Mouse (Mus musculus) kidney, embryonic 14.5 days (tissue): Measurements from ENCODE around the gene Clmn. TPM values are rescaled to one million over a fixed set of nuclear protein-coding genes. Genes with fewer than 3 reads are reported as not detected.

Experiments used
- ATAC-seq: fragments of 200-750 bp; cut with Nextera tagmentation; 2 replicates; pipeline ENCODE4 v1.8.0; 2017; ENCODE audit warnings: moderate number of reproducible peaks, mild to moderate bottlenecking, moderate TSS enrichment, moderate library complexity; ENCODE audit not compliant: low FRiP score, low TSS enrichment
- H3K27ac ChIP-seq: fragments of 300-500 bp; sonication (generic); 2 replicates; pipeline ENCODE4 v1.5.1; 2014; ENCODE audit warnings: low read depth, mild to moderate bottlenecking, low read length, moderate library complexity, mixed read lengths
- H3K27me3 ChIP-seq: fragments of 300-500 bp; sonication (generic); 2 replicates; pipeline ENCODE4 v1.6.1; 2014; ENCODE audit warnings: mild to moderate bottlenecking, low read length; ENCODE audit not compliant: control insufficient read depth, insufficient read depth
- H3K36me3 ChIP-seq: fragments of 300-500 bp; sonication (generic); 2 replicates; pipeline ENCODE4 v1.6.1; 2014; ENCODE audit warnings: low read length, mixed read lengths; ENCODE audit not compliant: control insufficient read depth, insufficient read depth
- H3K4me1 ChIP-seq: fragments of 300-500 bp; sonication (generic); 2 replicates; pipeline ENCODE4 v1.6.1; 2014; ENCODE audit warnings: low read length, mixed read lengths; ENCODE audit not compliant: control insufficient read depth, insufficient read depth
- H3K4me2 ChIP-seq: fragments of 300-500 bp; sonication (generic); replicated peaks from 2 replicates; pipeline ENCODE4 v1.6.1; 2014; ENCODE audit warnings: low read depth, mild to moderate bottlenecking, low read length
- H3K4me3 ChIP-seq: fragments of 300-500 bp; sonication (generic); 2 replicates; pipeline ENCODE4 v1.5.1; 2014; ENCODE audit warnings: mild to moderate bottlenecking, low read length
- H3K9ac ChIP-seq: fragments of 300-500 bp; sonication (generic); 2 replicates; pipeline ENCODE4 v1.6.1; 2014; ENCODE audit warnings: low read depth, mild to moderate bottlenecking, low read length, moderate library complexity
- H3K9me3 ChIP-seq: fragments of 300-500 bp; sonication (generic); 2 replicates; pipeline ENCODE4 v1.6.1; 2016; ENCODE audit warnings: low read length; ENCODE audit not compliant: control insufficient read depth
- WGBS: fragments of 180-500 bp; shearing (Covaris S2); extraction: QIAGEN DNeasy Blood & Tissue Kit; methylation state at CpG from one replicate; pipeline ENCODE4 v1.1.7; 2014; 5-methylcytosine and 5-hydroxymethylcytosine counted together
- polyA plus RNA-seq: library from polyadenylated mRNA; unstranded; fragments of >200 nt; fragmentation: Nextera tagmentation; extraction: Ambion mirVana; gene quantifications from 2 replicates; pipeline ENCODE4 v1.2.1, GENCODE M21; 2014

Gene Clmn
- polyA plus RNA-seq, 1 experiment from 2014 or later, result 5.3 TPM

DNA sequence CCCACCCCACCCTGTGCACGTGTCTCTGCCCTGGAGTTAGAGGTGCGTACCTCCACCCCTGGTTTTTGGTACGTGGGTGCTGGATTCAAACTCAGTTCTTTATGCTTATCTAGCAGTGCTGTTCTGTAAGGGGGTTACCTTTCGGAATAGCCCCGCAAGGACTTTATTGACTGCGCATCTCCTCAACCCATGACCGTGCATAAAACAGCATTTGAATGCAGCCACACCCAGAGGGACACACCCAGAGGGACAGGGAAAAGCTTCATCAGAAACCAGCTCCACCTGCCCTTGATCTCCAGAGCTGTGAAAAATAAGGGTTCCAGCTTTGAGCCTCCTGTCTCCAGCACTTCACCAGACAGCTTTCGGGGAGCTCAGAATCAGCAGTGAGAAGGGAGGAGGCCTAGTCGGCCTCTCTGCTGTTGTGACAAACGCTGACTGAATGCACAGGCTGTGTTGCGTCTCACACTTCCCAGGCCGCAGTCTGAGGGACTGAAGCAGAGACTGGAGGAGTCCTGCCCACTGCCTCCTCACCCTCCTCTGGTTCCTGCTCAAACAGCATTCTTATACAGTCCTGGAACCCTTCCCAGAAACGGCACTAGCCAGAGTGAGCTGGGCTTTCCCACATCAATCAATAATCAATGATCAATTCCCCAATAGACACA is 37.6 kb upstream of the Clmn start:
- WGBS, result 79% methylated on average over 13 of the region's 13 CpGs
- Histone ChIP-seq H3K9me3 (no peaks in the 10 kb centered on the region), H3K4me1 (peaks cover 14% of the 10 kb centered on the region)

GRCm38 (mm10) chr12:104901320-104901719 is 36.4 kb upstream of the Clmn start:
- WGBS, result 37% methylated on average over 8 of the region's 8 CpGs
- Histone ChIP-seq H3K4me1 (peaks cover 25% of the 10 kb centered on the region), H3K36me3 (no peaks in the 10 kb centered on the region), H3K4me3 (no peak overlapping the region), H3K27me3 (no peaks in the 10 kb centered on the region), H3K9ac (no peak overlapping the region), H3K4me2 (no peak overlapping the region), H3K27ac (peak overlapping the region; percentile 15; the same call in 1 of the 2 replicates), H3K9me3 (no peaks in the 10 kb centered on the region)
- no peak for ATAC-seq

More for the DNA sequence above, 37.6 kb upstream of the Clmn start:
- Histone ChIP-seq H3K27me3 (no peaks in the 10 kb centered on the region), H3K4me2 (no peak overlapping the region), H3K27ac (no peak overlapping the region), H3K4me3 (no peak overlapping the region), H3K9ac (no peak overlapping the region), H3K36me3 (no peaks in the 10 kb centered on the region)
- ATAC-seq, result no peak

GRCm38 (mm10) chr12:104899835-104900234 is 35.0 kb upstream of the Clmn start:
- Histone ChIP-seq H3K36me3 (no peaks in the 10 kb centered on the region), H3K9me3 (no peaks in the 10 kb centered on the region), H3K27me3 (no peaks in the 10 kb centered on the region), H3K9ac (no peak overlapping the region), H3K27ac (no peak overlapping the region), H3K4me1 (peaks cover 25% of the 10 kb centered on the region), H3K4me2 (no peak overlapping the region), H3K4me3 (no peak overlapping the region)
- no peak for ATAC-seq
- WGBS, result 66% methylated on average over 3 of the region's 3 CpGs

DNA sequence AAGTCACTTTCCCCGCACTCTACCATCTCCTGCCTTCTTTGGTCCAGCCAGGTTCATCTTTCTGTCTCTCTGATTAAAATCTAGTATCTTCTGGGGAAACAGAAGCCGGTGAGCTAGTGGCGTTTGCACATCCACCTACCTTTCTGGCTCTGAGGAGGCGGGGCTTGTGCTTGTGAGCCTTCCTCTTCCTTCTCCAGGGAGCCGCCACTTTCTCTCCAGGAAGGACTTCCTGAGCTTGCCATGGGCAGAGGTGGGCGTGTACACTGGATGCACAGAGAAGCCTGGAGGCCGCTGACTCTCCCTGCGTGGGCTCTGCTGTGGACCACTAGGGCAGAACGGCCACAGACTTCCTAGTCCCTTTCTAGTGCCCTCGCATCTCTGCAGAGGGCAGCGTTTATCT is 34.3 kb upstream of the Clmn start:
- Histone ChIP-seq H3K27ac (no peak overlapping the region), H3K4me3 (no peak overlapping the region), H3K4me1 (peaks cover 19% of the 10 kb centered on the region), H3K4me2 (no peak overlapping the region), H3K27me3 (no peaks in the 10 kb centered on the region), H3K9ac (no peak overlapping the region), H3K9me3 (no peaks in the 10 kb centered on the region), H3K36me3 (no peaks in the 10 kb centered on the region)
- ATAC-seq, result no peak
- 59% methylated on average over 11 of the region's 11 CpGs for WGBS

- H3K4me2 ChIP-seq, result no peak overlapping the region
- 79% methylated on average over 9 of the region's 9 CpGs for WGBS
- H3K4me3 ChIP-seq, result no peak overlapping the region
- no peaks in the 10 kb centered on the region for H3K9me3 ChIP-seq
- peaks cover 15% of the 10 kb centered on the region; the same call in 1 of the 2 replicates for H3K4me1 ChIP-seq
- H3K9ac ChIP-seq, result no peak overlapping the region
- H3K27me3 ChIP-seq, result no peaks in the 10 kb centered on the region
- no peak overlapping the region for H3K27ac ChIP-seq
- H3K36me3 ChIP-seq, result no peaks in the 10 kb centered on the region
- no peak for ATAC-seq
These were observed 33.8 kb upstream of the Clmn start for GRCm38 (mm10) chr12:104898718-104899117.

- no peaks in the 10 kb centered on the region for H3K36me3 ChIP-seq
- H3K4me1 ChIP-seq, result peaks cover 14% of the 10 kb centered on the region; the same call in 1 of the 2 replicates
- H3K9me3 ChIP-seq, result no peaks in the 10 kb centered on the region
- H3K4me3 ChIP-seq, result no peak overlapping the region
- WGBS, result 58% methylated on average over 8 of the region's 8 CpGs
- H3K9ac ChIP-seq, result 0 out of 2 replicates have a peak overlapping the region, but pooled peaks have one; percentile 2
- no peaks in the 10 kb centered on the region for H3K27me3 ChIP-seq
- ATAC-seq, result peak; percentile 70; the same call in 1 of the 2 replicates
- peak overlapping the region; percentile 84 for H3K27ac ChIP-seq
- no peak overlapping the region for H3K4me2 ChIP-seq
These were observed 32.3 kb upstream of the Clmn start for GRCm38 (mm10) chr12:104897051-104897618.

GRCm38 (mm10) chr12:104896640-104897039 is 31.8 kb upstream of the Clmn start:
- Histone ChIP-seq H3K4me3 (no peak overlapping the region), H3K9me3 (no peaks in the 10 kb centered on the region), H3K4me1 (peaks cover 14% of the 10 kb centered on the region; the same call in 1 of the 2 replicates), H3K9ac (0 out of 2 replicates have a peak overlapping the region, but pooled peaks have one; percentile 2), H3K27ac (peak overlapping the region; percentile 84), H3K36me3 (no peaks in the 10 kb centered on the region), H3K4me2 (no peak overlapping the region), H3K27me3 (no peaks in the 10 kb centered on the region)
- ATAC-seq, result peak; percentile 81
- WGBS, result 43% methylated on average over 16 of the region's 16 CpGs

DNA sequence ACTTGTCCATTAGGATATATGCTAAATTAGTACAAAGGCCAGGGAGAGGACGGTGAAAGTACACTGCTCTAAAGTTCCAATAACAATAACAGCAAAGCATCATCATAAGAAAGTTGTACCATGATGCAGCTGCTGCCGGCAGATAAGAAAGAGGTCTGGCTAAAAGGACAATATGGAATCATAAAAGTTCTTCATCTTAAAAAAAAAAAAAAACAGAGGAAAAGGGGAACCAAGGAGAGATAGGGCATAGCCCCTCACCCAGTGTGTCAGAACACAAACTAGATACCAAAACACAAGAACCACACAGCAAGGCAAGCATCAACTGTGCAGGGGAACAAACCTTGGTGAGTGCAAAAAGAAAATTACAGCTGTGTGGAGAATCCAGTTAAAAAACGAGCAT is 27.4 kb upstream of the Clmn start:
- no peaks in the 10 kb centered on the region for H3K36me3 ChIP-seq
- H3K27ac ChIP-seq, result no peak overlapping the region
- no peaks in the 10 kb centered on the region for H3K27me3 ChIP-seq
- WGBS, result 86% methylated on average over 3 of the region's 3 CpGs
- no peaks in the 10 kb centered on the region for H3K9me3 ChIP-seq
- H3K4me3 ChIP-seq, result no peak overlapping the region
- ATAC-seq, result no peak
- peaks cover 9% of the 10 kb centered on the region; the same call in 1 of the 2 replicates for H3K4me1 ChIP-seq
- H3K9ac ChIP-seq, result no peak overlapping the region
- no peak overlapping the region for H3K4me2 ChIP-seq

DNA sequence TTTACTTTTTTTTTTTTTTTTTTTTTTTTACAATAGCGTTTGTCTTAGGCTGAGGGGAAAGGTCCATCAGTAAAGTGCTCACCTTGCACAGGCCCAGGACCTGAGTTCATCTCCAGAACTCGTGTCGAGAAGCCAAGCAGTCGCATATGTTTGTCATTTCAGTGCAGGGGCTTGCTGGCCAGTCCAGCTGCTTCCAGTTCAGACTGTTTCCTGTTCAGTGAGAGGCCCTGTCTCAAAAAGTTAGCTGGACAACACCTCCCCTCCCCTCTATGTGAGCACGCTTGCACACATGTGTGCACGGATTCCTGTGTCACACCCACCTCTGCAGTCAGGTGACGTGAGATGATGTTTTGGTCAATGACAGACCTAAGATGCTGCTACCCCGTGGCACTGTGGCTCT is 25.2 kb upstream of the Clmn start:
- Histone ChIP-seq H3K27me3 (no peaks in the 10 kb centered on the region), H3K27ac (no peak overlapping the region), H3K9ac (no peak overlapping the region), H3K4me1 (no peaks in the 10 kb centered on the region), H3K9me3 (no peaks in the 10 kb centered on the region), H3K36me3 (no peaks in the 10 kb centered on the region), H3K4me3 (no peak overlapping the region), H3K4me2 (no peak overlapping the region)
- no peak for ATAC-seq
- WGBS, result 83% methylated on average over 8 of the region's 8 CpGs
